Mouse (Mus musculus) frontal cortex, postnatal 36 days (tissue): Measurements from ENCODE around the gene Gm9903.

Experiments used
- DNase-seq, 2 experiments: peaks; one replicate each; pipeline ENCODE4 v3.0.0; 2022; ENCODE audit warnings: low spot score in 2 of 2

Gene Gm9903

DNA sequence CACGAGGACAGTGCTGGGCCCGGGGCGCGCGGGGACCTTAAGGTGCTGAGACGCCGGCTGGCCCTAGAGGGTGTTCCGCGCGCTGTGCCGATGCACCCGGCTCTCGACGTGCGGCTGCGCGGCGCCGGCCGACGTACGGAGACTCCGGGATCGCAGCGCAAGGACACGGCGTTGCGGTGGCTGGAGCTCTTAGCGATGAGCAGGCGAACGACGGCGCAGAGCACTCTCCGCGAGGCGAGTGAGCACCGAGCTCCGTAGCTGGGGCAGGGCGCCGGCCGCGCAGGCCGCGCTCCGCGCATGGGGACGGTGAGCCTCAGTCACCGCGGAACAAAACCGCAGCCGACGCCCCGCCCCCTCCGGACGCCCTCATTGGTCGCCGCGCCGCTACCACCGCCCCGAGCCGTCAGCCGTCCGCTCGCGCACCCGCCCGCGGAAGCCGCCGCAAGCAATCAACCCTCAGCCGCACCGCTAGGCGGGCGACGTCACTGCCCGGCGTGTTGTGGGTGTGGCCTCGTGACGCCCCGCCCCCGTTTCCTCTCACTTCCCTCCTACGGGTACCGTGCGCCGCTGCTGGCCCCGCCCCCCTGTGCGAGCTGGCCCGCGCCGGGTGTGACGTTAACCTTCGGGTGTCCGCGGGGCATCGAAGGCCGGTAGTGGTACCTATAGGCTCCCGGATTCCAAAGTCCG lies at the start of gene Gm9903, which contains the start of gene Fam53a:
Gm9903 (plus strand) TSS at position 625 of the 687 bp plus-strand sequence.
Fam53a (minus strand) TSS at position 335 of the 687 bp plus-strand sequence.
- peak; percentile 99 to 100 for DNase-seq

DNA sequence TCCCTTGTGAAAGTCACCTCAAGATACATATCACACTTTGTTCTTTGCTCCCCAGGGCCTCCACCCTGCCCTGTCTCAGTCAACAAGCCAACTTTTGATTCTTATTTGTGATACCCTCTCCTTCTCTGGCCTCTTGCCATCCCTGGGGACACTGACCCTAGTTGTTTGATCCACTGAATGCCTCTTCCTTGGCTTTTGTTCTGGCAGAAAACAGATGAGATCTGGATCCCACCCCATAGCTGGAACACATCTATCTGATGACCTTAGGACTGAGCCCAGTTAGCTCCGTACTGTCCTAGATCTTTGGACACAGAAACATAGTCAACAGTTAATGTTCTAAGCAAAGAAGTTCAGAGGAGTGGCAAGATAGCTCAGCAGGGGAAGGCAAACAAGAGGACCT lies 49.4 kb upstream of the Gm9903 start:
- no peak for DNase-seq

DNA sequence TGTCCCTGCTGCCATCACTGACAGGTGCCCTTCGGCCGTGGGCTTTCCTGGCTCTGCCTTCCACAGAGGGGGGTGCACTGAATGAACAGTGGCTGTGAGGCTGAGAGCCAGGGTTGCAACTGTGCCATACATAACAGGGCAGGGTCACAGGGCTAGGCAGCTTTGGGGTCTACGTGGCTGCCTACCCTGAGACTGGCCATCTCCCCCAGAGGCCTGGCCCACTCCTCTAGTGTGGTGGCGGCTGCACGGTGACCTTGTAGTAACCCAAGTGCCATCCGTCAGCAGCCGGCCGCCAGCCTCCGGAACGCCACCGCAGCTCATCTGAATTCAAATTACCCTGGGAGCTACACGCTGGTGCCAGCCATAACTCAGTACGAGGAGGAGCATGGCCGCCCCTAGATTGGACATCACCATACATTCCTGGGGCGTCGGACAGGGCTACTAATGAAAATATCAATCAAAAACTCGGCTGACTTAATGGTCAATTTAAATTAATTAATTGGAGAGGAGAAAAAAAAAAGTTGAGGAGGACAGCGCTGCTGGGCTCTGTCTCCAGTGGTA lies 42.1 kb upstream of the Gm9903 start:
- no peak for DNase-seq

DNA sequence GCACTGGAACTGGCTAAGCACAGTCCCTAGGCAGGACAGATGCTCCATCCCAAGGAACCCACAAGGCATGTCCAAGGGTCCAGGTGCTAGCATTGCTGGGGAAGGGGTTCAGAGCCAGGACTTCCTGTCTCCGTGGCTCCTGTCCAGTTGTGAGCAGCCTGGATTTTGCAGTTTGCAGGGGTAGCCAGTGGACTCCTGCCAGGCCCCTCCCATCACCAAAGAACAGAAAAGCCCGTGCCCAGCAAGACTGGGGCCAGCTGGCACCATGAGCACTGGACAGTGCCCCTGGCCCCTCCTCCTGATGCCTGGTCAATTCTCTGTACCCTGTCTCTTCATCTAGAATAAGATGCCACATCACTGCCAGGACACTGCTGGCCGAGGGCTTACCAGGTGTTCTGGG lies 41.7 kb upstream of the Gm9903 start:
- DNase-seq: no peak

DNA sequence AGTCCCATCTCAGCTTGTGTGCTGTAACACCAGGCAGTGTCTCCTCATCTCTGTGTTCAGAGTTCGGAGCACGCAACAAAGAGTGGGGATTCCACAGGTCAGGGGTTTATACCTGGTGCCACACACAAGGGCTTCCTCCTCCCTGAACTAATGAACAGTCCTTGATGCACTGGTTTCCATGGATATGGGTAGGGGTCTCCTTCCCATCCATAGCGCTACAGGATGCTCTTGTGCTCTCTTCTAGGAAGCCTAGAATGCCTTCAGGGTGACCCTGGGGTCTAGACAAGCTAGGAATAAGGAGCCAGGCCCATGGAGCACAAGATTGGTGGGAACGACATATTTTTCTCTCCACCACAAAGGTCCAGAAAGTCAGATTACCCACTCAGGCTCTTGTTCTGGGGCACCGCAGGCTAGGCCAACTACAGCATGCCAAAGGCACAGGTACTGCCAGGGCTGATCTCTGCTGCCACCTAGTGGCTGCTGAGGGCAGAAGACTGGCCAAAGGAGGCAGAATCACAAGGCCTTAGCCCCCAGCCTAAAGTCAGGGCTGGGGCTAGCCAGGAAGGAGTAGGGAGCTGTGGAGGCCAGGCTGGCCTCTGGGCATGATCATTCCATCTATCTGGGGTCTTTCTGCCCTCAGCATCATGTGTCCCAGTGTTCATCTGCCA lies 40.4 kb upstream of the Gm9903 start:
- peak; percentile 59 to 71 for DNase-seq

DNA sequence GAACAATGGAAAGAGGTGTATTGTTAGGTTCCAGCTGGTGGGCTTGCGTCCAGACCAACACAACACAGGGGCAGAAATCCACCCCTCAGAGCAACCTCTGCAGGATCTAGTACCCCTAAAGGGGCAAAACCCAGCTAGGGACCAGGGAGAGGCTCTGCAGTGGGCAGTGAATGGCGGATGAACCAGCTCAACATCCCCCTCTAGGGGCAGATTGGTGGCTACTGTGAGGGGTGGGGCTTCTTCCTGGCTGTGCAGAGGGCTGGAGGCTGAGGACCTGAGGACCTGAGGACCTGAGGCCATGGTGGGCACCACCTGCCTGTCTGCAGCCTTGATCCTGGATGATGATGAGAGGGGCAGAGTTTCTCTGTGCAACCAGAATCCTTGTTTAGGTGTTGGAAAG lies 36.1 kb upstream of the Gm9903 start:
- no peak for DNase-seq

DNA sequence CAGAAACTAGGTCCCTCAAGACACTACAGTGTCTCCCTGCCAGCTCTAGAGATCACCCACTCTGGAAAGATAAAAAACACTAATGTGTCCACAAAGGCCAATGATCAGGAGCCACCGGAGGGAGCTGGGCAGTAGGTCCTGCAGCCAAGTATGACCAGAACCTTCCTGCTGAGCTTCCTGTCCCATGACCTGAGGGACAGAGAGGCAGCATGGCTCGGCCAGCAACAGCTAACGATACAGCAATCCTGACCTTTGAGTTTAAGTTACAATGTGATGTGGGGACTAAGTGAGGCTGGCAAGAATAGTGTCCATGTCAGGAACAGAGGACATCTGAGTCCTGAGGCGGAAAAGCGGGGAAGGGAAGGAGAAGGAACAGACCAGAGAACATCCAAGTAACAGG lies 24.4 kb upstream of the Gm9903 start:
- DNase-seq: no peak

DNA sequence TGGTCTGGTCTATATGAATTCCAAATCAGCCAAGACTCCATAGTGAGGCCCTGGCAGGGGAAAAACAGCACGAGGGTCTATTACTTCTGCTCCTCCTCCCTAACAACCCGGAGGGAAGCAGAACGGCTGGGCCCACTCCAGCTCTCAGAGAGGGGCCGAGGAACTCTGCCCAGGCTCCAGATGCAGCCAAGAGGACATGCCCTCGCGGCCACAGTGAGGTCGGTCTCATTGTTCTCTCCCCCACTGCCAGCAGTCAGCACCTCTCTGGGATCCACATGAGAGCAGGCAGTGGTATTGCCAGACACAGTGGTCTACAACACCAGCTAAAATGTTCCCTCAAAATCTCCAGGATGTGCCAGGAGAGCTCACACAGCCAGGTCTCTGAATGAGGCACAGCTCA lies 23.1 kb upstream of the Gm9903 start:
- DNase-seq: no peak

DNA sequence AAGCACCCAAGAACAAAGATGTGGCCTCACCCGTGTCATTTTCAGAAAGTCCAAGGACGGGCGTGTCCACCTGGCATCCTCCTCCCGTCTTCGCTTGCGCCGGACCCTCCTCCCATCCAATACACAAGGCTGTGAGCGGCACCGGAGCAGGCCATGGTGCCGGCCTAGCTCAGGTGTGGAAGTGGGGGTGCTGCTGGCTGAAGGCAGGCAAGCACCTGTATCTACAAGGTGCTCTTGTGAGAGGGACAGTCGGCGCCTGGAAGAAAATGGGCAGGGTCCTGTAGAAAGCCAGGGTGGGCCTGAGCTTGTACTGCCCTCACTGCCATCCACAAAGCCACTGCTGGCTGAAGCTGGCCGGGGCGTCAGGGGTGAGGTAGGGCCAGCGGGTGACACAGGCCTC lies 22.3 kb upstream of the Gm9903 start:
- DNase-seq: no peak

DNA sequence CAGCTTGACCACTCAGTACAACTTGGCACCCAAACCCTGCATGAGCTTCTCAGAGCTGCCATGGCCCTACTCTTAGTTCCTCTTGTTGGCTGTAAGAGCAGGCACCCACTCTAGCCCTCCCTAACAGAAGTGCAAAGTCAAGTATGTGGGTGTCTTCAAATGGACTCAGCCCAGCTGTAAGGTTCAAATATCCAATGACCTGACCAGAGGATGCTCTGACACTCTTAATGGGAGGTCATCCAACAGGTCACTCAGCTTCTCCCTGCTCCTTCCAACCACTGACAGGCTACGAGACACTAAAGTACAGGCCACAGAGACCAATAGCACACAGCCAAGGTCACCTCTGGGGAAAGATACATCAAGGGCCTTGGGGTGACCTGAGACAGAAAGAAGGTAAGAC lies 20.5 kb upstream of the Gm9903 start:
- DNase-seq: no peak

DNA sequence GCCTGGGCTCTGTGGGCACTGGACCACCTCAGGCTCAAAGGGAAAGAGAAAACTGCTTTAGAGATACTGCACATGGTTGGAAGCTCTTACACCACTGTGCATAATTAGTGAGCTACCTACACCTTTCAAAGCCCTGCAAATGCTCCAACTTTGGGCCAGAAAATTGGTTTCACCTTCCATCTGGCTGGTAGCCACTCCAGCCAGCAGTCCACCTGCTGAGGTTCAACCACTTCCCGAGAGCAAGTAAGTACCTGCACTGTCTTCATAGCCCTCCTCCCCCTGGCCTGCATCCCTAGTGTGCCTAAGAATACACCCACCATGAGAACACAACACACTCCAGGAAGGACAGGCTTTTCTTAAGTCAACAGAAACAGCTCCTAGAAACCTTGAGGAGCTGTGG lies 17.9 kb upstream of the Gm9903 start:
- no peak for DNase-seq

DNA sequence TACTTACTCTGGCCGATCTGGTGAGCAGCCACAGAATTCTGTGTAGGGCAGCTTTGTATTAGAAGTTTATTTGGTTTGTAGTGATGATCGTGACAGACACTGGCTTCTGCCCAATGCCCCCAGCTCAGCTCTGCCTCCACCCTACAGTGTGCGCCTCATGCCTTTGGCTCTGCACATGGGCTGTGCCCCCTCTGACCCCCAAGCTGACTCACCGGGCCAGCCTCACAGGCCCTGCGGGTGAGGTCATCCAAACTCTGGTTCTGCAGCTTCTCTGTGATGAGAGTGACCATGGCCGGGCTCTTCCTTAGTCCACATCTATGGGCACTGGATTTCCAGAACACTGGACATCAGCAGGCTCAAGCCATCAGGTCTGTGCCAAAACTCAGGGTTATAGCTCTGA lies 15.3 kb upstream of the Gm9903 start:
- DNase-seq: no peak

DNA sequence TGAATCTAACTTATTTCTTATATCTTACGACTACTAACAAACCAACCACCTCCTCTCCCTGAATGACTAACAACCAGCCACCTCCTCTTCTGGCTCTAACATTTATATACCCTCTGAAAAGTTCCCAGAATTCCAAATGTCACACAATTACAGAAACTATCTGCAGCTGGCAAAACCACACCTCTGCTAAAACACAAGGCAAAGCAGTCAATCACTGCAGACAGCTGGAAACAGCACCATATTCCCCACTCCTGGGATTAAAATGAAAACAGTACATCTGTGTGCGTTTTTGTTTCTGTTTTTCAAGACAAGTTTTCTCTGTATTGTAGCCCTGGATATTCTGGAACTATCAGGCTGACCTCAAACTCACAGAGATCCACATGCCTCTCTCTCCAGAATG lies 7.1 kb upstream of the Gm9903 start:
- no peak for DNase-seq

DNA sequence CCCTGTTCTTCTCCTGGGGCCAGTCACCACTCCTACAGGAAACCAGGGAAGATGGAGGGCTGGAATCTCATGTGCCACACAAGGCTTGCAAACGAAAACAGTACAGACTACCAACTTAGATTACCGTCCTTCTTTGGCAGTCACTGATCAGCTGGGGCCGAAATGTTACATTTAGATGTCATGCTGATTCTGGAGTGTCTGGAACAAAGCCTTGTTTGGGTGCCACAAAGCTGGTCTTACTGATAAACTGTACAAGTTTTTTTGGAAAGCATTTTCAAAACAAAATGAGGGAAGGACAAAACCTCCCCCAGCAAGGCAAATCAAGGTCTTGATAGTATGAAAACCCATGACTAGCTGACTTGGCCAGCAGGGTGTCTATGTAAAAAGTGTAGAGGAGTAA lies 6.0 kb upstream of the Gm9903 start:
- no peak for DNase-seq

DNA sequence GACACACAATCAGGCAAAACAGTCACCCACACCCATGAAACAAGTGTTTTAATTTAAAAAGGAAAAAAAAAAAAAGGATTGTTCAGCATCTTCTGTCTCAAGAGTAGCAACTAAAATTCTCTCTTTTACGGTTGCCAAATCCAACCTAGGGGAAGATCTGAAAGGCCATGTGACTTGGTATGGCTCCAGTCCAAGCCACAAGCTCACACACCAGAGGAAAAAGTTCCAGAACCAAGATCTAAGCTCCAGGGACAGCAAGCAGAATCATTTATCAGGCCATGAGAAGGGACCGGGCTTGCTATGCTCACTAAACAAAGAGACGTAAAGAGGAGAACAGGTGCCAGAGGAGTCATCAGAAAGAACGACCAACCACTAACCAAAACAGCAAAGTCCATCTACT lies 1.8 kb upstream of the Gm9903 start:
- DNase-seq: no peak

DNA sequence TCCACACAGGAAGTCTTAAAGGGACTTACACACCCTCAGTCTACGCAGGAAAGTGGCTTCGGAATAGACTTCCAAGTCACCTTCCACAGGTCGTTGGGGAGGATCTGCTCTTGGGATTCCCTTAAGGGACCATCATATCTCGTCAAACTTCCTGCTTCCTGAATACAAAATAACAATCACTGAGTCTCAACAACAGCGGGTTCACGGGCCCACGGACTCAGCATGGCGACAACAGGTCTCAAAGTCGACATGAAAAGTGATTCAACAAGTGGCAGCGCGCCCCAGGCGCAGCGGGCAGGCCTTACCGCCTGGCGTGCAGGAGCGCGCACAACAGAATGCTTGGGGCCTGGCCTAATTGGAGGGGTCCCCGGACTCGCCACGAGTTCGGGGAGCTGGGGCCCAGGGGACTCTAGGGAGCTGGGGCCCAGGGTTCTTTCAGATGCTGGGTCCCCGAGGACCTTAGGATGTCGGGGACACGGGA lies 865 bp upstream of the Gm9903 start:
- DNase-seq: peak in 1 of 2 experiments; percentile 45

DNA sequence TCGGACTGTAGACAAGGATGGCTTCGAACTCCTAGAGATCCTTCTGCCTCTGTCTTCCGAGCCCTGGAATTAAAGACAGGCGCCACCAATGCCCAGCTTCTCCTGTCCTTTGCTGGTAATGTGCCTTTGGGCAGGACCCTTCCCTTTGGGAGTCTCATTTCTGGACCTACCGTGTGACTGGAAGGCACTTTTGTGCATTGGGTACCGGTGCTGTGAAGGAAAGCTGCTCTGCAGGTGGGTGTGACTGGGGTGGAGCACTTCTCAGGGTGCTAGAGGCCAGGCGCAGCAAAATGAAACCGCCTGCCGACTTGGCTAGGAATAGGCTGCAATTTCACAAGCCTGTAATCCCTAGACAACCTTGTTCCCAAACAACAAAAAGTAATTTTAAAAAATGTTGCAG lies 336 bp downstream of the Gm9903 start:
- DNase-seq: no peak

DNA sequence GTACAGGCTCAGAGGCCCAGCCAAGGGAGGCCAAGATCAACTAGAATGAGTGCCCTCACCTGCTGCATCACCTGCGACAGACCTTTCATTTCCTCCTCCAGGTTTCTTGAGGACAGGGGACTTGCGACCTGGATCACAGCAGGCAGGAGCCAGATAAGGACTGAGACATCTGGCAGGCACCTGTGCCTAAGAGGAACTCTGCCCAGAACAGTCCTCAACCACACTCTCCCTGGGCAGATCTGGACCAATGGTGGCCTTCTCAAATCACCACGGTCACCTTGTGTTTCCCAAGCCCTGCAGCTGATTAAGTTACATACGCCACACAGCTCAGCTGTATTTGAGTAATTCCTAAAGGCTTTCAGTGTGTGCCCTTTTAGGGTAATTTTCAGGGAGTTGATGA lies 890 bp downstream of the Gm9903 start:
- DNase-seq: no peak

DNA sequence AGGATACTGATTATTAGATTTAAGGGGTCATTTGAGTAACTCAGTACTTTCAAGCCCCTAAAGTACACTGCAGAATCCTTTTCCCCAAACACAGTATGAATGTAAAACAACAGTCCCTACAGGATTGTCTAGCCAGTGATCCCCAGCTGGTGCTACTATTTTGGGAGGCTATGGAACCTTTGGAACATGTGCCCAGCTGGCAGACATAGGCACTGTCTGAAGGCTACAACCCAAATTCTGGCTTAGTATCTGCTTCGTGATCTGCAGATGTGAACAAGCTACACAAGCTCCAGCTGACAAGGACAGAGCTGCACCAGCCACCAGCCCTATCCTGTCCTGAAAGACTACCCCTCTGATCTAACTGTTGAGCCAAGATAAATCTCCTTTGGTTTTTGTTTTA lies 2.8 kb downstream of the Gm9903 start:
- DNase-seq: no peak

DNA sequence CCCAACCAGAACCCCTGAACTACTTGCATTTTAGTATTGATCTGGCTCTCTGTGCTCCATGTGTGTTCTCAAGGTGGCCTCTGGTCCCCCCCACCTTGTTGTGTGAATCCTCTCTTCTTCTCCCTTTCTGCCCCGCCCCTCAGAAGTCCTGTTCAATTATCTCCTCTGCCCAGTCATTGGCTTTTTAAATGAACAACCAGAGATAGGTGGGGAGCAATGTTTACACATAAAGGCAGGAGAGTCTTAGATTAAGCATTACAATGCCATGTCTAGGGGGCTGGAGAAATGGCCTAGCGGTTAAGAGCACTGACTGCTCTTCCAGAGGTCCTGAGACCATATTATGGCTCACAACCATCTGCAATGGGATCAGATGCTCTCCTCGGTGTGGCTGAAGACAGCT lies 5.6 kb downstream of the Gm9903 start:
- DNase-seq: no peak

DNA sequence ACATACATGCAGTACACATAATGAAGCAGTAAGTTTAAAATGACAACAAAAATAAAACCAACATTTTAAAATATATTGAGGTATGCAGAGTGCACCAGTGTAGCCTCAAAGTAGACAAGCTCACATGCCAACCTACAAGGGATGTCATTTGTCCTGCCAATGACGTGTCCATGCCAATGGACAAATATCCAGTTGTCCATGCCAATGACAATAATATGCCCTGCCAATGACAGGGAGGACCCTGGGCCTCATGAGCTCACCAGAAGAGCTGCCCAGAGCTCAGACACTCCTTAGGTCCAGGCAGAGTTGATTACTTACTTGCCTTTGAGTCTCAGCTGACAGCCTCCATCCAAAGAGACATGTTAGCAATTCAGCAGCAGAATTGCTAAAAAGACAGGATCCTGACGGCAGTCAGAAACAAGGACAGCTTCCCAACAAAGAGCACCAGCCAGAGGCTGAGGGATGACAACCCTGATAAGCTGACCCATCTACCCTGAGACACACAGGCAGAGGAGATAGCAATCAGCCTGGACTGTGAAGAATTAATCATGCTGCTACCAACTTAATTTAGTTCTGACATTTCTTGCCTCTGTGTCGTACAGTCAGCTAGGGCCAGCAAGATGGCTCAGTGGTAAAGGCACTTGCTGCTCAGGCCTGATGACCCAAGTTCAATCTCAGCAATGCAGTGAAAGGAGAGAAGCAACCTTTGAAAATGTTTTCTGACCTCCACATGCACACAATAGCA lies 8.1 kb downstream of the Gm9903 start:
- no peak for DNase-seq

DNA sequence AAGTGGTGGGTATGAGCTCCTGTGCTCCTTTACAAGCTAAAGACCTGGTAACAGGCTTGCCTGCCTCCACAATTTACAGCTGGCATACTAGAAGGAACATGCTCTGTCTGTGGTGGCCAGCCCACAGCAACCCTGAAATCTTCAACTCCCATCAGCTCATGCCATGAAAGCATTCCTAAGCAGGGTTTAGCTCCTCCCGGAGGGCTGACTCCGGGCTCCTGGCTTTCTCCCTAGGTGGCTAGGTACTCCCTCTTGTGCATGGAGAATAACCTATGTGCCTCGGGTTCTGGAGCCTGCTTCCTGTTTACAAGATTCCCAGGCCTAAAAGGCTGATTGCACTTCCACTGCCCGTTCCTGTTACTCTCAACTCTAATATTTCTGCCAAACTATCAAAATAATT lies 9.1 kb downstream of the Gm9903 start:
- DNase-seq: no peak
